Mouse (Mus musculus): ENCODE measurements at regions not wholly inside any gene's neighbourhood (a gene's known extent, or its start where the extent isn't known, plus 50 kb on each side); places are given as distances from the start of the nearest gene placed in this dataset.

- H3K9me3 ChIP-seq, result no peaks in the 10 kb centered on the region
- H3K9ac ChIP-seq, result no peak overlapping the region
- no peaks in the 10 kb centered on the region for H3K27me3 ChIP-seq (replicated peaks)
- no peak overlapping the region for H3K4me2 ChIP-seq (replicated peaks)
- 82% methylated on average over 3 of the region's 3 CpGs for WGBS
- no peaks in the 10 kb centered on the region for H3K36me3 ChIP-seq
- H3K4me1 ChIP-seq, result no peaks in the 10 kb centered on the region
- no peak overlapping the region for H3K27ac ChIP-seq
- ATAC-seq (ENCODE audit: low FRiP score, low read depth), result no peak
- no peak overlapping the region for H3K4me3 ChIP-seq
These were observed 351.9 kb downstream of the Tbc1d22a start for GRCm38 (mm10) chr15:86566111-86566510.

DNA sequence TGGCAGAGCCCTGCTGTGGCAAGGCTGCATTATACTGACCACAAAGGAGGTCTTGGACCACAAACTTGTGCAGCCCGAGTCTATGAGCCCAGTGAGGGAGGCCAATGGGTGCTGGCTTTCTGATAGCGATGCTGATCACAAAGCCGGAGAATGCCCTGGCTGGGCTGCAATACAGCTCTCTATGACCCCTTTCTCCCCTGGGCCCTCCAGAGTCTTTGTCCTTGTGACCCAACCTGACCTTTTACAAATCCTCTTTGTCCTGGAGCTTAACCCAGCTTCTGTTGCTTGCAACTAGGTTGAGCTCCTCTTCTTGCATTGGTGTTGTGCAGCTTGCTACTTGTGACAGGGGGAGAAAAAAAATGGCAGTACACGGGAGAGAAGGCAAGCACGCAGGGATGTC lies 360.1 kb downstream of the Tbc1d22a start:
- no peak overlapping the region for H3K27ac ChIP-seq
- no peaks in the 10 kb centered on the region for H3K36me3 ChIP-seq
- H3K9ac ChIP-seq, result no peak overlapping the region
- H3K27me3 ChIP-seq (replicated peaks), result no peaks in the 10 kb centered on the region
- H3K4me2 ChIP-seq (replicated peaks), result no peak overlapping the region
- 32% methylated on average over 5 of the region's 5 CpGs for WGBS
- 0 out of 2 replicates have a peak, but pooled peaks cover 6% of the 10 kb centered on the region for H3K4me1 ChIP-seq
- no peaks in the 10 kb centered on the region for H3K9me3 ChIP-seq
- no peak for ATAC-seq (ENCODE audit: low FRiP score, low read depth)
- no peak overlapping the region for H3K4me3 ChIP-seq

DNA sequence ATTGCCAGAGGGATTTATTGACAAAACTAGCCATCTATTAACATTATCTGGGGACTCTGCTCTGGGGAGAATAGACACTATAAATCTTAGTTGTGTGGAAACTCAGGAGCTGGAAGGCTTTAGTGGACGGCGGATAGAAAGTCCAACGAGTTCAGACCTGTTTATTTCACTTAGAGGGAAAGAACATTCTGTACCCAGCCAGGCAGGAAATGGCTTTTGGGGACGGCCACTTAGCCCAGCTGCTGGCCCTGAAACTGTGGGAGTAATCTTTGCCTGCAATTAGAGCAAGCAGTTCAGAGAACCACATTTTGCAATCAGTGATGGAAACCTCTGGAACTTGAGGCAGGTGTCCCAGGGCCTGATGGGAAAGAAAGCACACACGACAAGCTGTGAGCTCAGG lies 362.4 kb downstream of the Tbc1d22a start:
- WGBS, result 50% methylated on average over 5 of the region's 5 CpGs
- no peaks in the 10 kb centered on the region for H3K27me3 ChIP-seq (replicated peaks)
- no peak overlapping the region for H3K27ac ChIP-seq
- H3K9me3 ChIP-seq, result no peaks in the 10 kb centered on the region
- no peak overlapping the region for H3K9ac ChIP-seq
- ATAC-seq (ENCODE audit: low FRiP score, low read depth), result no peak
- 0 out of 2 replicates have a peak, but pooled peaks cover 6% of the 10 kb centered on the region for H3K4me1 ChIP-seq
- H3K36me3 ChIP-seq, result no peaks in the 10 kb centered on the region
- H3K4me2 ChIP-seq (replicated peaks), result no peak overlapping the region
- no peak overlapping the region for H3K4me3 ChIP-seq

- Histone ChIP-seq H3K27me3 (replicated peaks) (no peaks in the 10 kb centered on the region), H3K36me3 (no peaks in the 10 kb centered on the region), H3K4me2 (replicated peaks) (no peak overlapping the region), H3K27ac (no peak overlapping the region), H3K4me1 (0 out of 2 replicates have a peak, but pooled peaks cover 6% of the 10 kb centered on the region), H3K9ac (no peak overlapping the region), H3K4me3 (no peak overlapping the region), H3K9me3 (no peaks in the 10 kb centered on the region)
- WGBS, result 90% methylated on average over 16 of the region's 16 CpGs
- ATAC-seq (ENCODE audit: low FRiP score, low read depth), result no peak
These were observed 364.4 kb downstream of the Tbc1d22a start for GRCm38 (mm10) chr15:86578689-86579088.

DNA sequence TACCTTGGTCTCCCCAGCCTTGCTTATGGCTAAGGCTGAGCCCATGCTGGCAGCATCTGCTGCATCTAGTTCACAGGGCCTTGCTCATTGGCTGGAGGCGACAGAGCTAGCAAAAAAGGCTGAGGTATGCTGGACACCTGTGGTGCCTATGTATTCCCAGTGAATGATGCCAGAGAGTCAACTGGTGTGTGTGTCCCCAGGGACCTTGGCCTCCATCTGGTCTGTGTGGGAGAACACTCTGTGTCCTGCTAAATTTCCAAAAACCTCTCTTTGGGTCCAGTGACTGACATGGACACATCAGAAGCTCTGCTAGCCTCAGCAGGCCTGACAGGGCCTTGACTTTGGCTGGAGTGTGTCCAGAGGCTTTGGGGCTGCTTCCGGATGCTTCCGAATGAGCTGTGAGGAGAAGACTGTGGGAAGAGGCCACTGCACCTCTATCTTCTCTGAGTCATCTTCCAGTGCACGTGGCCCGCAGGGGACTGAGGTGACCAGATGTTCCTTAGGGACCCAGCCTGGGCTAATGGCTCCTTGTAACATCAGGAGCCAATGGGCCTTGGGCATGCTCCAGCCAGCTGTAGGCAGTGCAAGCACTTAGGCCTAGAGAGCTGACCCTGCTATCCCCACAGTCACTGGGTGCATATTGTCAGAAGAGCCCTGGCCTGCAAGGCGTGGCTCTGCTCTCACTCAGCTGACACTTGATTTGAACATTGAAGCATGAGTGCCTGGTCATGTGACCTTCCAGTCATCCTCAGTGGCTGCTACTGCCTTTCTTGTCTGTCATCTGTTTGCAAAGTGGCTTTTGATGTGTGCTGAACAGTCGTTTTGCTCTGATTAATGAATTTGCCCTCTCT lies 368.2 kb downstream of the Tbc1d22a start:
- Histone ChIP-seq H3K4me2 (replicated peaks) (no peak overlapping the region), H3K9me3 (no peaks in the 10 kb centered on the region), H3K4me3 (no peak overlapping the region), H3K27me3 (replicated peaks) (no peaks in the 10 kb centered on the region), H3K9ac (no peak overlapping the region), H3K4me1 (no peaks in the 10 kb centered on the region), H3K36me3 (no peaks in the 10 kb centered on the region), H3K27ac (no peak overlapping the region)
- no peak for ATAC-seq (ENCODE audit: low FRiP score, low read depth)
- 84% methylated on average over 7 of the region's 7 CpGs for WGBS

DNA sequence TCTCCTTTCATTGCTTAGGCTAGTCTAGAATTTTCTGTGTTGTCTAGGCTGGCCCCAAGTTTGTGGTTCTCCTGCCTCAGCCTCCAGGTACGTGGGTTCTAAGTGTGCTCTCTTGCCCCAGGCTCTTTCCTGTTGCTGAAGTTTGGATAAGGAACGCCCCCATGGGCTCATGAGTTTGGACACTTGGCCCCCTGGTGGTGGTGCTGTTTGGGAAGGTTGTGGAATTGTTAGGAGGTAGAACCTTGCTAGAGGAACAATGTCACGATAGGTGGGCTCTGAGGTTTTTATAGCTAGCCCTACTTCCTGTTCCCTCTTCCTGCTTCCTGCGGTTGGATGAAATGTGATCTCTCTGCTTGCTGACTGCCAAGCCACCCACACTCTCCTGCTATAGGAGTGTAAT lies 371.5 kb downstream of the Tbc1d22a start:
- Histone ChIP-seq H3K27me3 (replicated peaks) (no peaks in the 10 kb centered on the region), H3K4me2 (replicated peaks) (no peak overlapping the region), H3K9ac (no peak overlapping the region), H3K4me1 (no peaks in the 10 kb centered on the region), H3K27ac (no peak overlapping the region), H3K4me3 (no peak overlapping the region), H3K9me3 (no peaks in the 10 kb centered on the region), H3K36me3 (no peaks in the 10 kb centered on the region)
- no peak for ATAC-seq (ENCODE audit: low FRiP score, low read depth)
- 85% methylated on average over 4 of the region's 4 CpGs for WGBS

DNA sequence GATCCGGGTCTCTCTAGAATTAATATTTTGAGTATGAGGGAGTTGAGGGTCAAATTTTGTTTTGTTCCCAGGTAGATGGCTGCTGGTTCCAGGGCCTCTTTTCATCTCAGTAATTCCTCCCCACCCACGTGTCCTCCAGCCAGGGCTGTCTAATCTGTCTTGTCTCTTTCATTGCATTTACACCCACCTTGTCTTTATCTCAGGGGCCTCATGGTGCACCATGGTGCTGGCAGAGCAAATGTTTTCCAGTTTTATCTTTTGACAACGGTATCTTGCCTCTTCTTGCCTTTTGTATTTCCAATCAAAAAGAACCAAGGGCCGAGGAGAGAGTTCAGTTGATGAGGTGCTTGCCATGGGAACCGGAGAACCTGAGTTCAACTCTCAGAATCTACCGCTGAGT lies 372.9 kb downstream of the Tbc1d22a start:
- H3K4me1 ChIP-seq, result no peaks in the 10 kb centered on the region
- no peak overlapping the region for H3K27ac ChIP-seq
- no peak overlapping the region for H3K4me2 ChIP-seq (replicated peaks)
- ATAC-seq (ENCODE audit: low FRiP score, low read depth), result no peak
- no peaks in the 10 kb centered on the region for H3K27me3 ChIP-seq (replicated peaks)
- H3K4me3 ChIP-seq, result no peak overlapping the region
- H3K36me3 ChIP-seq, result no peaks in the 10 kb centered on the region
- 85% methylated on average over 6 of the region's 6 CpGs for WGBS
- no peak overlapping the region for H3K9ac ChIP-seq
- no peaks in the 10 kb centered on the region for H3K9me3 ChIP-seq

GRCm38 (mm10) chr15:86590033-86590432 lies 375.8 kb downstream of the Tbc1d22a start:
- ATAC-seq (ENCODE audit: low FRiP score, low read depth), result no peak
- Histone ChIP-seq H3K27me3 (replicated peaks) (no peaks in the 10 kb centered on the region), H3K4me1 (no peaks in the 10 kb centered on the region), H3K36me3 (no peaks in the 10 kb centered on the region), H3K27ac (no peak overlapping the region), H3K9me3 (no peaks in the 10 kb centered on the region), H3K4me2 (replicated peaks) (no peak overlapping the region), H3K4me3 (no peak overlapping the region), H3K9ac (no peak overlapping the region)
- WGBS, result 67% methylated on average over 7 of the region's 7 CpGs

DNA sequence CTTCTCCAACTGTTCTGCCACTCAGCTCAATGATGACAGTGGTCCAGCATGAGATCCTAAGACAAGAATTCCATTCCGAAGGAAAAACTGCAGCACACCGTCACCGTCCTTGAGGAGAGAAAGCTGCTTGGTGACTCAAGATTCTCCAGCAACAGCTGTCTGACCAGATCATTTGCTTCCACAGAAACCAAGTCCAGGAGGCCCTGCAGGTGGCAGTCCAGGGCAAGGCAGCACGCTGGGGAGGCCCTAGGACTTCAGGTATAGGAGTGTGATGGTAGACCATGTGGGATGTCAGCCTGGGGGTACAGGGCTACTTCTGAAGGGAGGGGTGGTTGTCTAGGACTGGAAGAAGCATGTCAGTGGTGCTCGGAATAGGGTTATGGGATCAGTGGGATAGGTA lies 376.6 kb downstream of the Tbc1d22a start:
- WGBS, result 82% methylated on average over 5 of the region's 5 CpGs
- H3K4me2 ChIP-seq (replicated peaks), result no peak overlapping the region
- no peaks in the 10 kb centered on the region for H3K36me3 ChIP-seq
- ATAC-seq (ENCODE audit: low FRiP score, low read depth), result no peak
- no peaks in the 10 kb centered on the region for H3K4me1 ChIP-seq
- H3K27me3 ChIP-seq (replicated peaks), result no peaks in the 10 kb centered on the region
- no peak overlapping the region for H3K9ac ChIP-seq
- H3K27ac ChIP-seq, result no peak overlapping the region
- no peak overlapping the region for H3K4me3 ChIP-seq
- no peaks in the 10 kb centered on the region for H3K9me3 ChIP-seq

DNA sequence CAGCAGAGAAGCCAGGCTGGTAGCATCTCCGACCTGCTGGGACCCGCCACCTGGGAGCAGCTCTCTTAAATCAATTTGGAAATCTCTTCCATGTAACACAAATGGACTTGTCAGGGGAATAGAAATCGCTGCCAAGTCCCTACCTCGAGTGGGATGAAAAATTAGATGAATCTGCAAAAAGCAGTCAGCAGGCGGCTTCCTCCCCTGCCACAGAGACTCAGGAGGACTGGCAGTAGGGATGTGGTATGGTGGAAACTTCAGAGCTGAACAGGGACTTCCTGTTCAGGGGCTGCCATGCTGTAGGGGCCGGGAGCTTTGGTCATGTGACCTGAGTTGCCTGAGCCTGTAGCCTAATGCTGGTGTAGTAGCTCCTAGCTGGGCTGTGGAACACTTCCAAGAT lies 379.1 kb downstream of the Tbc1d22a start:
- Histone ChIP-seq H3K4me2 (replicated peaks) (no peak overlapping the region), H3K36me3 (no peaks in the 10 kb centered on the region), H3K4me3 (no peak overlapping the region), H3K27me3 (replicated peaks) (no peaks in the 10 kb centered on the region), H3K9ac (no peak overlapping the region), H3K4me1 (no peaks in the 10 kb centered on the region), H3K9me3 (no peaks in the 10 kb centered on the region), H3K27ac (no peak overlapping the region)
- no peak for ATAC-seq (ENCODE audit: low FRiP score, low read depth)
- 66% methylated on average over 6 of the region's 6 CpGs for WGBS

GRCm38 (mm10) chr15:86606411-86606810 lies 392.2 kb downstream of the Tbc1d22a start:
- Histone ChIP-seq H3K9me3 (no peaks in the 10 kb centered on the region), H3K4me2 (replicated peaks) (no peak overlapping the region), H3K27me3 (replicated peaks) (no peaks in the 10 kb centered on the region), H3K36me3 (no peaks in the 10 kb centered on the region), H3K9ac (no peak overlapping the region), H3K4me1 (0 out of 2 replicates have a peak, but pooled peaks cover 3% of the 10 kb centered on the region), H3K27ac (no peak overlapping the region), H3K4me3 (no peak overlapping the region)
- no peak for ATAC-seq (ENCODE audit: low FRiP score, low read depth)

DNA sequence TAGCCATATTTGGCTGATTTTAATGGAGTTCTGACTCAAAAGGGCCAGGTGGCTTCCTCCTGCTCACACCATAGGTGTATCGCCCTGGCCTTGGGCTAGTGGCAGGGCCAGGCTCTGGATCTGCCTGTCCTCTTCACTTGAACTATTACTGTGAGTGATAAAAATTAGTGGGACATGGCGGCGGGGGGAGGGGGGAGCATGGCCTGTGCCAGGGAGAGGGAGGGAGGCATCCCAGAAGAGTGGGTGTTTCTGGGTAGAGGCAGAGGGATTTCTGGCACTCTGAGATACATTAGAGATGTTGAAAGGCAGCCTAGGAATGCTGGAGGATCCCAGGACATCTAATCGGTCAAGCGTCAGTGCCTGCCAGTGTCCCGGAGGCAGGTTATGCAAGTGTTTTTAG lies 395.4 kb downstream of the Tbc1d22a start:
- WGBS, result 84% methylated on average over 6 of the region's 6 CpGs
- ATAC-seq (ENCODE audit: low FRiP score, low read depth), result no peak

GRCm38 (mm10) chr15:86631376-86631775 lies 417.1 kb downstream of the Tbc1d22a start:
- Histone ChIP-seq H3K27me3 (replicated peaks) (no peaks in the 10 kb centered on the region), H3K27ac (no peak overlapping the region), H3K9ac (no peak overlapping the region), H3K4me1 (no peaks in the 10 kb centered on the region), H3K4me3 (no peak overlapping the region), H3K36me3 (no peaks in the 10 kb centered on the region), H3K9me3 (no peaks in the 10 kb centered on the region), H3K4me2 (replicated peaks) (no peak overlapping the region)
- WGBS, result 47% methylated on average over 5 of the region's 5 CpGs
- ATAC-seq (ENCODE audit: low FRiP score, low read depth), result no peak

More for the DNA sequence above, 395.4 kb downstream of the Tbc1d22a start:
- Histone ChIP-seq H3K4me1 (0 out of 2 replicates have a peak, but pooled peaks cover 3% of the 10 kb centered on the region), H3K36me3 (no peaks in the 10 kb centered on the region), H3K27me3 (replicated peaks) (no peaks in the 10 kb centered on the region), H3K9ac (no peak overlapping the region), H3K27ac (no peak overlapping the region), H3K4me2 (replicated peaks) (no peak overlapping the region), H3K4me3 (no peak overlapping the region), H3K9me3 (no peaks in the 10 kb centered on the region)

Data from neural tube, embryonic 12.5 days (tissue).